Mouse (Mus musculus) embryonic fibroblast, embryonic 13.5 days (primary cell): ENCODE measurements at regions not wholly inside any gene's neighbourhood (a gene's known extent, or its start where the extent isn't known, plus 50 kb on each side); places are given as distances from the start of the nearest gene placed in this dataset.

Experiments used
- CTCF ChIP-seq: IDR thresholded peaks from 2 replicates; pipeline ENCODE4 v1.5.1; 2011; ENCODE audit warnings: mild to moderate bottlenecking, control low read depth, low read length, moderate library complexity, borderline replicate concordance; ENCODE audit not compliant: insufficient read depth
- POLR2A ChIP-seq: IDR thresholded peaks from 2 replicates; pipeline ENCODE4 v1.6.1; 2011; ENCODE audit warnings: low read depth, mild to moderate bottlenecking, control low read depth, low read length, moderate library complexity

DNA sequence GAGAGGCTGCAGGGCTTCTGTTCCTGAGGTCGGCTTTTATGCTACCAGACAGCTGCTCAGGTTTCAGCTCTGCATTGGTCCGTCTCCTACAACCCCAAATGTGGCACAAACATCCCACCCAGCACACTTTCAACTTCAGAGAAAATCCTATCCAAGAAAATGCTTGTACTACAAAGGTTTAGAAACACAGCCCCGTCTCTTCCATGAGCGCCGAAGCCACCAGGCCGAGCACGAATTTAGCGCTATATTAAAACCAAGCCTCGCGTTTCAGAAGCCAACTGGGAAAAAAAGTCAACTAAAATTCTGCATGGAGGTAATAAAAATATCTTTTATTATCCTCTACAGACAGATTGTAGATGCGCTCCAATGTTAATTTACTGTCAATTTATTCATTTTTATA lies 198.4 kb downstream of the Rpap3 start:
- no peak for TF ChIP-seq CTCF
- no peak for TF ChIP-seq POLR2A
